Mouse (Mus musculus): ENCODE data around the gene Nfkb1.

GRCm38 (mm10) chr3:135567888-135568287 is 123.5 kb downstream of the Nfkb1 start:
- TF ChIP-seq CTCF (conservative IDR thresholded peaks at IDR 0.05; ENCODE audit: low read length) = no peak
- no peak for TF ChIP-seq NANOG (IDR thresholded peaks at IDR 0.05; ENCODE audit: borderline replicate concordance, low read length)
- TF ChIP-seq POU5F1 (IDR thresholded peaks at IDR 0.05; ENCODE audit: borderline replicate concordance, low read length) = no peak
